Mouse (Mus musculus): ENCODE measurements at regions not wholly inside any gene's neighbourhood (a gene's known extent, or its start where the extent isn't known, plus 50 kb on each side); places are given as distances from the start of the nearest gene placed in this dataset.

- no peak overlapping the region for H3K9ac ChIP-seq (ENCODE audit: low read depth, low read length)
- DNase-seq (ENCODE audit: low spot score), result no peak
- no peak overlapping the region for H3K27ac ChIP-seq (ENCODE audit: low read depth, low read length)
- no peaks in the 10 kb centered on the region for H3K27me3 ChIP-seq (replicated peaks; ENCODE audit: control insufficient read depth, insufficient read depth, low read length)
- H3K4me1 ChIP-seq (replicated peaks; ENCODE audit: control insufficient read depth, insufficient read depth, low read length), result no peaks in the 10 kb centered on the region
- no peak for ATAC-seq (replicated peaks; ENCODE audit: low FRiP score)
- H3K9me3 ChIP-seq (ENCODE audit: control insufficient read depth, low read length), result no peaks in the 10 kb centered on the region
- no peak overlapping the region for H3K4me2 ChIP-seq
- 76% methylated on average over 3 of the region's 3 CpGs for WGBS
- H3K36me3 ChIP-seq (ENCODE audit: control insufficient read depth, insufficient read depth, low read length), result no peaks in the 10 kb centered on the region
- no peak overlapping the region for H3K4me3 ChIP-seq (ENCODE audit: low read depth, low read length)
These were observed 184.6 kb upstream of the Camk1g start for GRCm38 (mm10) chr1:193554731-193555130.

DNA sequence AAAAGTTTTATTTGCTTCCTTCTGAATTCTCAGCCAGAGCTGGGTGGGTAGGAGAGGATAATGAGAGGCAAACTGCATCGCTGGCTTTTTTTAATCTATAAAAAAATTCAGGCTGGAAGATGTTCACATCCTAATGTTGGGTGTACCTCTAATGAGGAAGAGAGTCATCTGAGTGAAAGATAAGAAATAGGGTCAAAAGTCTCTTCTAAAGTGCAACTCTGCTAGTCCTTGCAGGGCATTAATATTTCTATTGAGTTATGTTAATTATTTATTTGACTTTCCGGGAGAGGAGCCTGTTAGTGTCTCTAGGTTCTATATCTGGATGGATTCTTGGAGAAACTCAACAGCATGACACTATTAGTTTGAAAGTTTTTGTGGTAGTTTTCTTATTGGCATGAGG, 182.2 kb upstream of the Camk1g start:
- Histone ChIP-seq H3K36me3 (ENCODE audit: control insufficient read depth, insufficient read depth, low read length) (no peaks in the 10 kb centered on the region), H3K4me2 (no peak overlapping the region), H3K4me1 (replicated peaks; ENCODE audit: control insufficient read depth, insufficient read depth, low read length) (no peaks in the 10 kb centered on the region), H3K27me3 (replicated peaks; ENCODE audit: control insufficient read depth, insufficient read depth, low read length) (no peaks in the 10 kb centered on the region), H3K27ac (ENCODE audit: low read depth, low read length) (no peak overlapping the region), H3K4me3 (ENCODE audit: low read depth, low read length) (no peak overlapping the region), H3K9ac (ENCODE audit: low read depth, low read length) (no peak overlapping the region), H3K9me3 (ENCODE audit: control insufficient read depth, low read length) (no peaks in the 10 kb centered on the region)
- WGBS, result 72% methylated on average over 2 of the region's 2 CpGs
- DNase-seq (ENCODE audit: low spot score) (no peak), ATAC-seq (replicated peaks; ENCODE audit: low FRiP score) (no peak)

DNA sequence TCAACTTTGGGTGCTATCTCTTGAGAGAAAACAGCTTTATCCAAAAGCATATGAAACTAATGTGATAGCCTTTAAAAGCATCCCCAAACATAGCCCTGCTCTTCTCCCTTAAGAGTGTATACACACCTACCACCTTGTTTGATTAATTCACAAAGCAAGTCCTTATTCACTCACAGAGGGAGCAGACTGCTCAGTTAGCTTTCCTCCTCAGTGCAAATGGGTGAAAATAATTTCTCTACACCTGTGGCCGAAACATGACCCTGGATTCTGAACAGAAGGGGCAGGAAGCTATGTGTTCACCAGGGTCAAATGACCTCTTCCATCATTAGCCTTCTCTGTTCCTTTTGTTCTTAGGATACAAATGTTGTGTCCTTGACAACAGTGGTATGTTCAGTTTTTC, 181.2 kb upstream of the Camk1g start:
- DNase-seq (ENCODE audit: low spot score), result no peak
- Histone ChIP-seq H3K27ac (ENCODE audit: low read depth, low read length) (no peak overlapping the region), H3K4me3 (ENCODE audit: low read depth, low read length) (no peak overlapping the region), H3K9me3 (ENCODE audit: control insufficient read depth, low read length) (no peaks in the 10 kb centered on the region), H3K4me1 (replicated peaks; ENCODE audit: control insufficient read depth, insufficient read depth, low read length) (no peaks in the 10 kb centered on the region), H3K9ac (ENCODE audit: low read depth, low read length) (no peak overlapping the region), H3K27me3 (replicated peaks; ENCODE audit: control insufficient read depth, insufficient read depth, low read length) (no peaks in the 10 kb centered on the region), H3K4me2 (no peak overlapping the region), H3K36me3 (ENCODE audit: control insufficient read depth, insufficient read depth, low read length) (no peaks in the 10 kb centered on the region)
- no peak for ATAC-seq (replicated peaks; ENCODE audit: low FRiP score)
- WGBS, result 55% methylated on average over 1 of the region's 1 CpGs

GRCm38 (mm10) chr1:193550761-193551160, 180.7 kb upstream of the Camk1g start:
- DNase-seq (ENCODE audit: low spot score) (no peak), ATAC-seq (replicated peaks; ENCODE audit: low FRiP score) (no peak)
- H3K27me3 ChIP-seq (replicated peaks; ENCODE audit: control insufficient read depth, insufficient read depth, low read length), result no peaks in the 10 kb centered on the region
- H3K27ac ChIP-seq (ENCODE audit: low read depth, low read length), result no peak overlapping the region
- H3K4me2 ChIP-seq, result no peak overlapping the region
- 14% methylated on average over 2 of the region's 2 CpGs for WGBS
- H3K9me3 ChIP-seq (ENCODE audit: control insufficient read depth, low read length), result no peaks in the 10 kb centered on the region
- H3K4me1 ChIP-seq (replicated peaks; ENCODE audit: control insufficient read depth, insufficient read depth, low read length), result no peaks in the 10 kb centered on the region
- H3K9ac ChIP-seq (ENCODE audit: low read depth, low read length), result no peak overlapping the region
- H3K36me3 ChIP-seq (ENCODE audit: control insufficient read depth, insufficient read depth, low read length), result no peaks in the 10 kb centered on the region
- H3K4me3 ChIP-seq (ENCODE audit: low read depth, low read length), result no peak overlapping the region

- H3K27ac ChIP-seq (ENCODE audit: low read depth, low read length), result no peak overlapping the region
- no peak for ATAC-seq (replicated peaks; ENCODE audit: low FRiP score)
- H3K4me2 ChIP-seq, result no peak overlapping the region
- H3K9me3 ChIP-seq (ENCODE audit: control insufficient read depth, low read length), result no peaks in the 10 kb centered on the region
- no peak overlapping the region for H3K9ac ChIP-seq (ENCODE audit: low read depth, low read length)
- H3K27me3 ChIP-seq (replicated peaks; ENCODE audit: control insufficient read depth, insufficient read depth, low read length), result no peaks in the 10 kb centered on the region
- H3K36me3 ChIP-seq (ENCODE audit: control insufficient read depth, insufficient read depth, low read length), result no peaks in the 10 kb centered on the region
- no peak for DNase-seq (ENCODE audit: low spot score)
- 71% methylated on average over 2 of the region's 2 CpGs for WGBS
- H3K4me3 ChIP-seq (ENCODE audit: low read depth, low read length), result no peak overlapping the region
- no peaks in the 10 kb centered on the region for H3K4me1 ChIP-seq (replicated peaks; ENCODE audit: control insufficient read depth, insufficient read depth, low read length)
These were observed 177.3 kb upstream of the Camk1g start for GRCm38 (mm10) chr1:193547356-193547755.

- 74% methylated on average over 2 of the region's 2 CpGs for WGBS
- no peak for ATAC-seq (replicated peaks; ENCODE audit: low FRiP score)
- H3K27ac ChIP-seq (ENCODE audit: low read depth, low read length), result no peak overlapping the region
These were observed 175.9 kb upstream of the Camk1g start for GRCm38 (mm10) chr1:193546044-193546432.

GRCm38 (mm10) chr1:193545406-193546043, 175.4 kb upstream of the Camk1g start:
- no peak overlapping the region for H3K9ac ChIP-seq (ENCODE audit: low read depth, low read length)
- H3K9me3 ChIP-seq (ENCODE audit: control insufficient read depth, low read length), result no peaks in the 10 kb centered on the region
- no peak overlapping the region for H3K4me3 ChIP-seq (ENCODE audit: low read depth, low read length)
- 0 out of 2 replicates have a peak, but pooled peaks cover 3% of the 10 kb centered on the region for H3K27me3 ChIP-seq (replicated peaks; ENCODE audit: control insufficient read depth, insufficient read depth, low read length)
- H3K4me2 ChIP-seq, result no peak overlapping the region
- DNase-seq (ENCODE audit: low spot score), result no peak
- H3K36me3 ChIP-seq (ENCODE audit: control insufficient read depth, insufficient read depth, low read length), result no peaks in the 10 kb centered on the region
- ATAC-seq (replicated peaks; ENCODE audit: low FRiP score), result no peak
- H3K4me1 ChIP-seq (replicated peaks; ENCODE audit: control insufficient read depth, insufficient read depth, low read length), result no peaks in the 10 kb centered on the region
- no peak overlapping the region for H3K27ac ChIP-seq (ENCODE audit: low read depth, low read length)
- 72% methylated on average over 4 of the region's 4 CpGs for WGBS

More at GRCm38 (mm10) chr1:193546044-193546432, 175.9 kb upstream of the Camk1g start:
- Histone ChIP-seq H3K4me2 (no peak overlapping the region), H3K9me3 (ENCODE audit: control insufficient read depth, low read length) (no peaks in the 10 kb centered on the region), H3K36me3 (ENCODE audit: control insufficient read depth, insufficient read depth, low read length) (no peaks in the 10 kb centered on the region), H3K4me3 (ENCODE audit: low read depth, low read length) (no peak overlapping the region), H3K27me3 (replicated peaks; ENCODE audit: control insufficient read depth, insufficient read depth, low read length) (0 out of 2 replicates have a peak, but pooled peaks cover 3% of the 10 kb centered on the region), H3K4me1 (replicated peaks; ENCODE audit: control insufficient read depth, insufficient read depth, low read length) (no peaks in the 10 kb centered on the region), H3K9ac (ENCODE audit: low read depth, low read length) (no peak overlapping the region)
- no peak for DNase-seq (ENCODE audit: low spot score)

GRCm38 (mm10) chr1:193544804-193545203, 174.7 kb upstream of the Camk1g start:
- no peak overlapping the region for H3K27ac ChIP-seq (ENCODE audit: low read depth, low read length)
- 0 out of 2 replicates have a peak, but pooled peaks cover 3% of the 10 kb centered on the region for H3K27me3 ChIP-seq (replicated peaks; ENCODE audit: control insufficient read depth, insufficient read depth, low read length)
- no peak overlapping the region for H3K4me3 ChIP-seq (ENCODE audit: low read depth, low read length)
- no peaks in the 10 kb centered on the region for H3K9me3 ChIP-seq (ENCODE audit: control insufficient read depth, low read length)
- ATAC-seq (replicated peaks; ENCODE audit: low FRiP score), result no peak
- no peak overlapping the region for H3K4me2 ChIP-seq
- no peak for DNase-seq (ENCODE audit: low spot score)
- H3K9ac ChIP-seq (ENCODE audit: low read depth, low read length), result no peak overlapping the region
- no peaks in the 10 kb centered on the region for H3K4me1 ChIP-seq (replicated peaks; ENCODE audit: control insufficient read depth, insufficient read depth, low read length)
- no peaks in the 10 kb centered on the region for H3K36me3 ChIP-seq (ENCODE audit: control insufficient read depth, insufficient read depth, low read length)

DNA sequence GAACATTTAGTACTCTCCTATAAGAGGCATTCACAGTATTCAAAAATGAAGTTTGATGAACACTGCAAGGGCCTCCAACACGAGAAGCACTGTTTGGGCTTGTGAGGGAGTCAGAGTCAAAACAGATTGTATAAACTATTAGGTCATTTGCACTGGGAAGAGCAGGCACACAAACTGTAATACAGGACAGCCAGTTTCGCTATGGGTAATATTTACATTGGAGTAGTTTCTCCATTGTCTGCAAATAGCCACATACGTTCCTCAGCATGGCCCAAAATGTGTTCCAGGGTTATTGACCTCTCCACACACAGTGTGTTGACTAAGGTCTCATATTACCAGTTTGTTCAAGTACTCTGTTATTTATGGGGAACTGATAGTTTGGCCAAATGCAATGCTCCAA, 173.7 kb upstream of the Camk1g start:
- Histone ChIP-seq H3K27ac (ENCODE audit: low read depth, low read length) (no peak overlapping the region), H3K36me3 (ENCODE audit: control insufficient read depth, insufficient read depth, low read length) (no peaks in the 10 kb centered on the region), H3K4me2 (no peak overlapping the region), H3K4me3 (ENCODE audit: low read depth, low read length) (no peak overlapping the region), H3K9ac (ENCODE audit: low read depth, low read length) (no peak overlapping the region), H3K9me3 (ENCODE audit: control insufficient read depth, low read length) (no peaks in the 10 kb centered on the region), H3K4me1 (replicated peaks; ENCODE audit: control insufficient read depth, insufficient read depth, low read length) (no peaks in the 10 kb centered on the region), H3K27me3 (replicated peaks; ENCODE audit: control insufficient read depth, insufficient read depth, low read length) (0 out of 2 replicates have a peak, but pooled peaks cover 3% of the 10 kb centered on the region)
- ATAC-seq (replicated peaks; ENCODE audit: low FRiP score) (no peak), DNase-seq (ENCODE audit: low spot score) (no peak)
- WGBS, result 54% methylated on average over 3 of the region's 3 CpGs

Measured in liver, embryonic 11.5 days (tissue).